Mouse (Mus musculus) fat pad, adult 2 months (tissue): ENCODE results near the gene Zfp281.

ENCODE experiments used
- DNase-seq: peaks from one replicate; pipeline ENCODE4 v3.0.0-alpha.2; 2011; ENCODE audit warnings: low read depth, low spot score; ENCODE audit errors: extremely low read depth

The Zfp281 gene

GRCm38 (mm10) chr1:136624146-136625018 lies at the start of gene Zfp281:
Gene Zfp281 (plus strand): TSS chr1:136624901.
- peak; percentile 47 for DNase-seq

- DNase-seq, result no peak
Observed at GRCm38 (mm10) chr1:136577890-136578663, 46.6 kb upstream of the Zfp281 start.

GRCm38 (mm10) chr1:136579360-136579759 lies 45.3 kb upstream of the Zfp281 start:
- DNase-seq, result no peak

- DNase-seq, result no peak
Observed at GRCm38 (mm10) chr1:136580266-136580665, 44.4 kb upstream of the Zfp281 start.

- DNase-seq, result no peak
Observed at GRCm38 (mm10) chr1:136581841-136582240, 42.9 kb upstream of the Zfp281 start.

GRCm38 (mm10) chr1:136587761-136588405 lies 36.8 kb upstream of the Zfp281 start:
- DNase-seq, result no peak

- DNase-seq, result no peak
Observed at GRCm38 (mm10) chr1:136588908-136589307, 35.8 kb upstream of the Zfp281 start.

- no peak for DNase-seq
Observed at GRCm38 (mm10) chr1:136592741-136593140, 32.0 kb upstream of the Zfp281 start.

- no peak for DNase-seq
Observed at GRCm38 (mm10) chr1:136594235-136594850, 30.4 kb upstream of the Zfp281 start.

- no peak for DNase-seq
Observed at GRCm38 (mm10) chr1:136596821-136597220, 27.9 kb upstream of the Zfp281 start.

- no peak for DNase-seq
Observed at GRCm38 (mm10) chr1:136598286-136598685, 26.4 kb upstream of the Zfp281 start.

GRCm38 (mm10) chr1:136600067-136600466 lies 24.6 kb upstream of the Zfp281 start:
- no peak for DNase-seq

GRCm38 (mm10) chr1:136600647-136601345 lies 23.9 kb upstream of the Zfp281 start:
- DNase-seq, result no peak

GRCm38 (mm10) chr1:136601346-136601888 lies 23.3 kb upstream of the Zfp281 start:
- DNase-seq, result no peak

- no peak for DNase-seq
Observed at GRCm38 (mm10) chr1:136602303-136602702, 22.4 kb upstream of the Zfp281 start.

GRCm38 (mm10) chr1:136604190-136604589 lies 20.5 kb upstream of the Zfp281 start:
- DNase-seq, result no peak

GRCm38 (mm10) chr1:136605790-136606189 lies 18.9 kb upstream of the Zfp281 start:
- DNase-seq, result no peak

GRCm38 (mm10) chr1:136606278-136606677 lies 18.4 kb upstream of the Zfp281 start:
- no peak for DNase-seq

GRCm38 (mm10) chr1:136608339-136609261 lies 16.1 kb upstream of the Zfp281 start:
- DNase-seq, result no peak
